Mouse (Mus musculus) neural tube, embryonic 11.5 days (tissue): ENCODE data around the gene Trp53bp1. TPM values are rescaled to one million over a fixed set of nuclear protein-coding genes. Genes with fewer than 3 reads are reported as not detected.
A peak's percentile ranks its signal among the peaks of the same experiment; 100 is the strongest.

Experiments used
- ATAC-seq: fragments of 200-750 bp; cut with Nextera tagmentation; 2 replicates; pipeline ENCODE4 v1.8.0; 2017; ENCODE audit warnings: moderate number of reproducible peaks, mild to moderate bottlenecking, moderate TSS enrichment, moderate library complexity; ENCODE audit not compliant: insufficient read depth, low FRiP score, low TSS enrichment
- DNase-seq: peaks from one replicate; pipeline ENCODE4 v3.0.0-alpha.2; 2015; ENCODE audit warnings: low spot score
- H3K27ac ChIP-seq: fragments of 300-500 bp; sonication (generic); 2 replicates; pipeline ENCODE4 v1.5.1; 2014; ENCODE audit warnings: low read depth, mild to moderate bottlenecking, low read length
- H3K27me3 ChIP-seq: fragments of 300-500 bp; sonication (generic); 2 replicates; pipeline ENCODE4 v1.6.1; 2014; ENCODE audit warnings: mild to moderate bottlenecking, low read length, mixed read lengths; ENCODE audit not compliant: control insufficient read depth, insufficient read depth
- H3K36me3 ChIP-seq: fragments of 300-500 bp; sonication (generic); 2 replicates; pipeline ENCODE4 v1.6.1; 2014; ENCODE audit warnings: mild to moderate bottlenecking, low read length, moderate library complexity, mixed read lengths; ENCODE audit not compliant: control insufficient read depth, insufficient read depth
- H3K4me1 ChIP-seq: fragments of 300-500 bp; sonication (generic); 2 replicates; pipeline ENCODE4 v1.6.1; 2014; ENCODE audit warnings: low read length, mixed read lengths; ENCODE audit not compliant: control insufficient read depth, insufficient read depth
- H3K4me2 ChIP-seq: fragments of 300-500 bp; sonication (generic); 2 replicates; pipeline ENCODE4 v1.6.1; 2014; ENCODE audit warnings: low read depth, mild to moderate bottlenecking, moderate library complexity
- H3K4me3 ChIP-seq: fragments of 300-500 bp; sonication (generic); 2 replicates; pipeline ENCODE4 v1.5.1; 2014; ENCODE audit warnings: low read depth, low read length
- H3K9ac ChIP-seq: fragments of 300-500 bp; sonication (generic); 2 replicates; pipeline ENCODE4 v1.6.1; 2014; ENCODE audit warnings: mild to moderate bottlenecking, low read length
- H3K9me3 ChIP-seq: fragments of 300-500 bp; sonication (generic); 2 replicates; pipeline ENCODE4 v1.6.1; 2016; ENCODE audit warnings: low read length; ENCODE audit not compliant: control insufficient read depth
- WGBS: fragments of 180-500 bp; shearing (Covaris S2); extraction: QIAGEN DNeasy Blood & Tissue Kit; methylation state at CpG from one replicate; pipeline ENCODE4 v1.1.7; 2014; 5-methylcytosine and 5-hydroxymethylcytosine counted together
- polyA plus RNA-seq: library from polyadenylated mRNA; unstranded; fragments of >200 nt; fragmentation: Nextera tagmentation; extraction: Ambion mirVana; gene quantifications from 2 replicates; pipeline ENCODE4 v1.2.1, GENCODE M21; 2014

Trp53bp1 gene
- polyA plus RNA-seq, 1 experiment from 2014 or later, result 151 TPM

GRCm38 (mm10) chr2:121295608-121296571 is 24.7 kb upstream of the Trp53bp1 start:
- Histone ChIP-seq H3K9ac (peak overlapping the region; percentile 46), H3K4me3 (peak overlapping the region; percentile 44), H3K4me1 (peaks cover 32% of the 10 kb centered on the region), H3K36me3 (peaks cover 2% of the 10 kb centered on the region; the same call in 1 of the 2 replicates), H3K27ac (peak overlapping the region; percentile 69), H3K27me3 (peaks cover 2% of the 10 kb centered on the region; the same call in 1 of the 2 replicates), H3K9me3 (no peaks in the 10 kb centered on the region), H3K4me2 (peak overlapping the region; percentile 62)
- ATAC-seq, result peak; percentile 39
- 1% methylated on average over 15 of the region's 15 CpGs for WGBS
- peak; percentile 49 for DNase-seq

GRCm38 (mm10) chr2:121294753-121295607 is 23.8 kb upstream of the Trp53bp1 start:
- peaks cover 5% of the 10 kb centered on the region; the same call in 1 of the 2 replicates for H3K27me3 ChIP-seq
- 0 out of 2 replicates have a peak, but pooled peaks cover 2% of the 10 kb centered on the region for H3K36me3 ChIP-seq
- peak; percentile 71 for ATAC-seq
- peaks cover 36% of the 10 kb centered on the region for H3K4me1 ChIP-seq
- 1% methylated on average over 18 of the region's 18 CpGs for WGBS
- peak overlapping the region; percentile 44 for H3K4me3 ChIP-seq
- H3K9ac ChIP-seq, result peak overlapping the region; percentile 46
- peak overlapping the region; percentile 62 for H3K4me2 ChIP-seq
- H3K27ac ChIP-seq, result peak overlapping the region; percentile 69
- peak; percentile 77 for DNase-seq
- no peaks in the 10 kb centered on the region for H3K9me3 ChIP-seq

- Histone ChIP-seq H3K4me1 (peaks cover 40% of the 10 kb centered on the region), H3K27me3 (peaks cover 6% of the 10 kb centered on the region; the same call in 1 of the 2 replicates), H3K9ac (no peak overlapping the region), H3K27ac (0 out of 2 replicates have a peak overlapping the region, but pooled peaks have one; percentile 1), H3K36me3 (no peaks in the 10 kb centered on the region), H3K9me3 (no peaks in the 10 kb centered on the region), H3K4me3 (peak overlapping the region; percentile 1; the same call in 1 of the 2 replicates), H3K4me2 (peak overlapping the region; percentile 62)
- ATAC-seq (no peak), DNase-seq (no peak)
- 24% methylated on average over 4 of the region's 4 CpGs for WGBS
Observed at GRCm38 (mm10) chr2:121294182-121294581, 23.0 kb upstream of the Trp53bp1 start.

GRCm38 (mm10) chr2:121292316-121293013 is 21.3 kb upstream of the Trp53bp1 start:
- Histone ChIP-seq H3K27me3 (peaks cover 6% of the 10 kb centered on the region; the same call in 1 of the 2 replicates), H3K4me2 (no peak overlapping the region), H3K4me1 (peaks cover 35% of the 10 kb centered on the region), H3K36me3 (no peaks in the 10 kb centered on the region), H3K9me3 (no peaks in the 10 kb centered on the region), H3K9ac (no peak overlapping the region), H3K27ac (no peak overlapping the region), H3K4me3 (no peak overlapping the region)
- ATAC-seq, result no peak
- no peak for DNase-seq
- 66% methylated on average over 5 of the region's 5 CpGs for WGBS

GRCm38 (mm10) chr2:121289730-121290540 is 18.7 kb upstream of the Trp53bp1 start:
- ATAC-seq, result peak; percentile 39
- DNase-seq, result no peak
- H3K9ac ChIP-seq, result peak overlapping the region; percentile 56
- no peaks in the 10 kb centered on the region for H3K9me3 ChIP-seq
- peak overlapping the region; percentile 57 for H3K4me3 ChIP-seq
- peak overlapping the region; percentile 87 for H3K4me2 ChIP-seq
- 5% methylated on average over 36 of the region's 36 CpGs for WGBS
- peaks cover 21% of the 10 kb centered on the region for H3K4me1 ChIP-seq
- H3K27ac ChIP-seq, result no peak overlapping the region
- no peaks in the 10 kb centered on the region for H3K36me3 ChIP-seq
- H3K27me3 ChIP-seq, result peaks cover 4% of the 10 kb centered on the region; the same call in 1 of the 2 replicates

- no peaks in the 10 kb centered on the region for H3K9me3 ChIP-seq
- ATAC-seq (peak; percentile 95), DNase-seq (peak; percentile 97)
- H3K27me3 ChIP-seq, result peaks cover 4% of the 10 kb centered on the region; the same call in 1 of the 2 replicates
- H3K4me1 ChIP-seq, result peaks cover 14% of the 10 kb centered on the region
- 1% methylated on average over 48 of the region's 48 CpGs for WGBS
- H3K27ac ChIP-seq, result 0 out of 2 replicates have a peak within 1 kb of the TSS, but pooled peaks have one; percentile 46
- no peaks in the 10 kb centered on the region for H3K36me3 ChIP-seq
- H3K4me2 ChIP-seq, result peak within 1 kb of the TSS; percentile 87
- H3K4me3 ChIP-seq, result peak within 1 kb of the TSS; percentile 57
- H3K9ac ChIP-seq, result peak within 1 kb of the TSS; percentile 56
Observed at GRCm38 (mm10) chr2:121288901-121289729, 17.9 kb upstream of the Trp53bp1 start, which contains the start of gene Map1a. Gene Map1a (plus strand): TSS chr2:121289600.

- DNase-seq (no peak), ATAC-seq (no peak)
- Histone ChIP-seq H3K27ac (no peak overlapping the region), H3K9me3 (no peaks in the 10 kb centered on the region), H3K27me3 (peaks cover 4% of the 10 kb centered on the region; the same call in 1 of the 2 replicates), H3K36me3 (no peaks in the 10 kb centered on the region), H3K9ac (no peak overlapping the region), H3K4me2 (no peak overlapping the region), H3K4me3 (no peak overlapping the region), H3K4me1 (peaks cover 11% of the 10 kb centered on the region)
- 63% methylated on average over 2 of the region's 2 CpGs for WGBS
Observed at GRCm38 (mm10) chr2:121287850-121288249, 16.6 kb upstream of the Trp53bp1 start.
